Mouse (Mus musculus): ENCODE data around the gene Runx3.

- TF ChIP-seq CTCF (IDR thresholded peaks at IDR 0.05; ENCODE audit: borderline replicate concordance, insufficient read depth, low read length) (no peak), POLR2A (IDR thresholded peaks at IDR 0.05; ENCODE audit: low read depth, low read length) (no peak)
Observed at GRCm38 (mm10) chr4:135165761-135166160, 45.3 kb downstream of the Runx3 start.

All from embryonic fibroblast, embryonic 13.5 days (primary cell).